Mouse (Mus musculus): ENCODE measurements at regions not wholly inside any gene's neighbourhood (a gene's known extent, or its start where the extent isn't known, plus 50 kb on each side); places are given as distances from the start of the nearest gene placed in this dataset.

DNA sequence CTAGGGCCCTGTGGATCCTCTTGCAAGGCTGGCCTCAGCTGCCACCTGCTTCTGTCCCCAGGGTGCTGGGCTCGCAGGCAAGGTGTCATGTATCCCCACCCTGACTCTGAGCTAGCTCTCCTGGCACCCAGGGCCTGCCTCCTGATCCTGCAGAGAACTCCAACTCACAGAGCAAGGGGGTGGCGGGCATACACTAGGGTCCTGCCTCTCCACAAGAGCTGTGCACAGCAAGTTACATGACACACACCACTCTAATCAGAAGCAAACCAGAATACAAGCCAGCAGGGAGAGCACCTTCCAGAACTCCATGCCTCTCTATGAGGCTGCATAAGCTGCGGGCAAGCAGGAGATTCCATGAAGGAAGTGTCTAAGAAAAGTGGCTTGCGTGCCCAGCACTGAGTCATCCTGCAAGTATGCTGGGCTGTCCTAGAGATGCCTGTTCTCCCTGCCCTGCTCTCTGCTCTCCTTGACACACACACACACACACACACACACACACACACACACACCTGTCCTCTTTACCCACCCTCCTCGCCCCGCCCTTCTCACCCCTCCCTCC is 208.8 kb upstream of the Arid1b start:
- Histone ChIP-seq H3K36me3 (ENCODE audit: control insufficient read depth, insufficient read depth) (no peaks in the 10 kb centered on the region), H3K27ac (ENCODE audit: low read length) (no peak overlapping the region), H3K4me2 (ENCODE audit: low read length) (no peak overlapping the region), H3K4me3 (replicated peaks; ENCODE audit: low read length) (no peak overlapping the region), H3K27me3 (replicated peaks; ENCODE audit: control insufficient read depth, insufficient read depth, low read length) (no peaks in the 10 kb centered on the region), H3K4me1 (replicated peaks; ENCODE audit: control insufficient read depth, insufficient read depth, low read length) (no peaks in the 10 kb centered on the region), H3K9ac (replicated peaks; ENCODE audit: low read depth, low read length) (no peak overlapping the region), H3K9me3 (ENCODE audit: control insufficient read depth, low read length) (no peaks in the 10 kb centered on the region)
- ATAC-seq: no peak
- 68% methylated on average over 6 of the region's 6 CpGs for WGBS

DNA sequence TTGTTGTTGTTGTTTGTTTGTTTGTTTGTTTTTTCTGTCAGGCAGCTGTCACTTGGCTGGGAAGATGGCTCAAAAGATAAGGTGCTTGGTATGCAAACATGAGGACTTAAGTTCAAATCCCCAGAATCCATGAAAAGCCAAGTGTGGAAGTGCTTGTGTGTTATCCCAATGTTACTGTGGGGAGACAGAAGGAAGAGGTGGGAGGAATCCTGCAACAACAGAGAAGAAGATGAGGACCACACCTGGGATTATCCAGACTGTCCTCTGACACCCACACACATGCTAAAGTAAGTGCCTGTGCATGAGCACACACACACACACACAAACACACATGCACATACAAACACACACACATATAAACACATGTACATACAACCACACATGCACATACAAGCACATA is 207.6 kb upstream of the Arid1b start:
- H3K9me3 ChIP-seq (ENCODE audit: control insufficient read depth, low read length): no peaks in the 10 kb centered on the region
- H3K27me3 ChIP-seq (replicated peaks; ENCODE audit: control insufficient read depth, insufficient read depth, low read length): no peaks in the 10 kb centered on the region
- no peak overlapping the region for H3K4me3 ChIP-seq (replicated peaks; ENCODE audit: low read length)
- H3K27ac ChIP-seq (ENCODE audit: low read length): no peak overlapping the region
- no peaks in the 10 kb centered on the region for H3K36me3 ChIP-seq (ENCODE audit: control insufficient read depth, insufficient read depth)
- no peak overlapping the region for H3K4me2 ChIP-seq (ENCODE audit: low read length)
- H3K9ac ChIP-seq (replicated peaks; ENCODE audit: low read depth, low read length): no peak overlapping the region
- ATAC-seq: no peak
- no peaks in the 10 kb centered on the region for H3K4me1 ChIP-seq (replicated peaks; ENCODE audit: control insufficient read depth, insufficient read depth, low read length)

DNA sequence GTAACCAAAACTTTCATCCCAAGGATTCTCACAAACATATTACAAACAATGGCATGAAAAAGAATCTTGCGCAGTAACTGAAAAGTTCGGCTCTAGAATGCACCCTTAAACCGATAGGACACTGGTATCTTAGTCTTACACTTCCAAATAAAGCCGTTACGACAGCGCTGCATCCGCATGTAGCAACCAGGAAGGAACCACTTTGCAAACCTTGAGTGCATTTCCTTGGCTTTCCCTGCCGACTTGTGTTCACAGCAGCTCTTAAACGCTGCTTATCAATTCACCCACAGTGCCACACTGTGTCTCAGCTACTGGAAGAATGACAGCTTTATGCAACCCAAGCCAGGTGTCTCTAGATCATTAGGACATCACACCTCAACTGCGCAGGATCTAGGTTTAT is 202.3 kb upstream of the Arid1b start:
- Histone ChIP-seq H3K27ac (ENCODE audit: low read length) (no peak overlapping the region), H3K9ac (replicated peaks; ENCODE audit: low read depth, low read length) (no peak overlapping the region), H3K9me3 (ENCODE audit: control insufficient read depth, low read length) (no peaks in the 10 kb centered on the region), H3K4me1 (replicated peaks; ENCODE audit: control insufficient read depth, insufficient read depth, low read length) (no peaks in the 10 kb centered on the region), H3K27me3 (replicated peaks; ENCODE audit: control insufficient read depth, insufficient read depth, low read length) (no peaks in the 10 kb centered on the region), H3K4me3 (replicated peaks; ENCODE audit: low read length) (no peak overlapping the region), H3K4me2 (ENCODE audit: low read length) (no peak overlapping the region), H3K36me3 (ENCODE audit: control insufficient read depth, insufficient read depth) (no peaks in the 10 kb centered on the region)
- WGBS: 80% methylated on average over 10 of the region's 10 CpGs
- ATAC-seq: no peak

DNA sequence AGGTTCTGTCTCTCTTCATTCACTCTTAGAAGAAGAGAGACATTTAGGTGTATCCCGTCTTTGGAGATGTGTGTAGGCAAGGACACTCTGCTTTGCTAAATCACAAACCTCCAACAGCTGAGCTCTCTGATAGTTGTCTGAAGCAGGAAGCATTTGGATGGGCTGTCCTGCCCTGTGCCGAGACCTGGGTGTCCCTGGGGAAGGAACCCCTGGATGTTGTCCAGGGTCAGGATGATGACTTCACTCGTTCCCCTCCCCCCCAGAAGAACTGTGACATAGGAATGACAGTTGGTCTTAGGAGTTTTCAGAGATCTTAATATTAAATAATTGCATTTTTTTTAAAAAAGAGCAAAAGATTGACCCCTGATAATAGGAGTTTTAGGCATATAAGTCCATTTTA is 197.9 kb upstream of the Arid1b start:
- Histone ChIP-seq H3K4me3 (replicated peaks; ENCODE audit: low read length) (no peak overlapping the region), H3K9me3 (ENCODE audit: control insufficient read depth, low read length) (no peaks in the 10 kb centered on the region), H3K9ac (replicated peaks; ENCODE audit: low read depth, low read length) (no peak overlapping the region), H3K27ac (ENCODE audit: low read length) (no peak overlapping the region), H3K4me1 (replicated peaks; ENCODE audit: control insufficient read depth, insufficient read depth, low read length) (no peaks in the 10 kb centered on the region), H3K36me3 (ENCODE audit: control insufficient read depth, insufficient read depth) (no peaks in the 10 kb centered on the region), H3K27me3 (replicated peaks; ENCODE audit: control insufficient read depth, insufficient read depth, low read length) (no peaks in the 10 kb centered on the region), H3K4me2 (ENCODE audit: low read length) (no peak overlapping the region)
- WGBS: 87% methylated on average over 3 of the region's 3 CpGs
- no peak for ATAC-seq

DNA sequence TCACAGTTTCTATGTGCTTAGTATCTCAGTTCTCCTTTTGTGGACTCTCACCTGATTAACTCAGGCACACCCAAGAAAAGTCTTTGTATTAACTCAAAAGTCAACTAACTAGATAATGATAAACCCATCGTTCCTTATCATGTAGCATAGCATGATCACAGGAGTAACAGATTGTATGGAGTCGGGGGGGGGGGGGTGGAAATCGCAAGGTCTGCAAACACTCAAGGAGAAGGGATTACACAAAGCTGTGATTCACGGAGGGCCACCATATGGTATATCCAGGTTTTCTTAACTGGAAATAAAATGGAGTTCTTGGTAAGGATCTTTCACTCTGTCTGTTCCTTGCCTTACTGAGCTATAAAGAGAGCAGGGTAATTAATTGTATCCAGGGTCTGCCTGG is 190.1 kb upstream of the Arid1b start:
- no peaks in the 10 kb centered on the region for H3K9me3 ChIP-seq (ENCODE audit: control insufficient read depth, low read length)
- no peaks in the 10 kb centered on the region for H3K36me3 ChIP-seq (ENCODE audit: control insufficient read depth, insufficient read depth)
- no peak overlapping the region for H3K4me3 ChIP-seq (replicated peaks; ENCODE audit: low read length)
- 71% methylated on average over 4 of the region's 4 CpGs for WGBS
- H3K4me1 ChIP-seq (replicated peaks; ENCODE audit: control insufficient read depth, insufficient read depth, low read length): no peaks in the 10 kb centered on the region
- no peak overlapping the region for H3K4me2 ChIP-seq (ENCODE audit: low read length)
- no peak overlapping the region for H3K9ac ChIP-seq (replicated peaks; ENCODE audit: low read depth, low read length)
- ATAC-seq: 0 out of 2 replicates have a peak, but pooled peaks have one; percentile 31
- no peaks in the 10 kb centered on the region for H3K27me3 ChIP-seq (replicated peaks; ENCODE audit: control insufficient read depth, insufficient read depth, low read length)
- no peak overlapping the region for H3K27ac ChIP-seq (ENCODE audit: low read length)

DNA sequence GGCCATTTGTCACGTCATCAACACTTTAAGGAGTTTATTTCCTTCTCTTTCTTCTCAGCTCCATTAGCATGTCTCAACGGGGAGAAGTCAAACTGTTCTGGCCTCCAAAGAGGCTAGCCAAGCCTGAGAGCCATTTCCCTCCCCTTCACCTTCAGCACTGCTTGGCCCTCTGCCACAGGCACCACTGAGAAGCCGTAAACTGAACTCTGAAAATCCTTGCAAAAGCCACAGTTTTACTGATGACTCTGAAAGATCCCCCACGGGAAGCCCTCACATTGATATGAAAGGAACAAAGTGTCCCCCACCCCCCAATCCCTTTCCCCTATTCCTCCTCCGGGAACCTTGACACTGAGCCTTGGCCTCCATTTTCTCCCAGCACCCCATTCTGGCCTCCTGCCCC is 188.1 kb upstream of the Arid1b start:
- no peak overlapping the region for H3K9ac ChIP-seq (replicated peaks; ENCODE audit: low read depth, low read length)
- no peak overlapping the region for H3K4me2 ChIP-seq (ENCODE audit: low read length)
- H3K9me3 ChIP-seq (ENCODE audit: control insufficient read depth, low read length): no peaks in the 10 kb centered on the region
- H3K27me3 ChIP-seq (replicated peaks; ENCODE audit: control insufficient read depth, insufficient read depth, low read length): no peaks in the 10 kb centered on the region
- H3K4me1 ChIP-seq (replicated peaks; ENCODE audit: control insufficient read depth, insufficient read depth, low read length): no peaks in the 10 kb centered on the region
- H3K36me3 ChIP-seq (ENCODE audit: control insufficient read depth, insufficient read depth): no peaks in the 10 kb centered on the region
- 58% methylated on average over 5 of the region's 5 CpGs for WGBS
- ATAC-seq: no peak
- no peak overlapping the region for H3K27ac ChIP-seq (ENCODE audit: low read length)
- H3K4me3 ChIP-seq (replicated peaks; ENCODE audit: low read length): no peak overlapping the region

DNA sequence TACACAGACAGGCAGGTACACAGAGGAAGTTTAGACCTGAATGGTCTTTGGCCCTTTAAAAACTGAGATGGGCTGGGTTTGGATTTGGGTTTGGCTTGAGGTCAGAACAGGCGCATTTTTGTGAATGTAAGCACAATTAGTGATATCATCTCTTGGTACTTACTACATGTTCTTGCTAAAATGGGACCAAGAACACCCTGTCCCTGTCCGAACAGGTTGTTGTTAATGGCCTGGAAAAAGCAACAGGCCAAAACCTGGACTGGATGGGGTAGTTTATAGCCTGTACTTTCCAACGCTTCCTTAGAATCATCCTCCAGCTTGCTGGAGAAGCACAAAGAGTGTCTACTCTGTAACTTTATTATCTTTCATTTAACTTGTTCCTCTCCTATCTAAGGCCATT is 185.2 kb upstream of the Arid1b start:
- Histone ChIP-seq H3K9ac (replicated peaks; ENCODE audit: low read depth, low read length) (no peak overlapping the region), H3K27ac (ENCODE audit: low read length) (no peak overlapping the region), H3K9me3 (ENCODE audit: control insufficient read depth, low read length) (no peaks in the 10 kb centered on the region), H3K4me1 (replicated peaks; ENCODE audit: control insufficient read depth, insufficient read depth, low read length) (no peaks in the 10 kb centered on the region), H3K4me3 (replicated peaks; ENCODE audit: low read length) (no peak overlapping the region), H3K4me2 (ENCODE audit: low read length) (no peak overlapping the region), H3K36me3 (ENCODE audit: control insufficient read depth, insufficient read depth) (no peaks in the 10 kb centered on the region), H3K27me3 (replicated peaks; ENCODE audit: control insufficient read depth, insufficient read depth, low read length) (no peaks in the 10 kb centered on the region)
- WGBS: 80% methylated on average over 3 of the region's 3 CpGs
- no peak for ATAC-seq

DNA sequence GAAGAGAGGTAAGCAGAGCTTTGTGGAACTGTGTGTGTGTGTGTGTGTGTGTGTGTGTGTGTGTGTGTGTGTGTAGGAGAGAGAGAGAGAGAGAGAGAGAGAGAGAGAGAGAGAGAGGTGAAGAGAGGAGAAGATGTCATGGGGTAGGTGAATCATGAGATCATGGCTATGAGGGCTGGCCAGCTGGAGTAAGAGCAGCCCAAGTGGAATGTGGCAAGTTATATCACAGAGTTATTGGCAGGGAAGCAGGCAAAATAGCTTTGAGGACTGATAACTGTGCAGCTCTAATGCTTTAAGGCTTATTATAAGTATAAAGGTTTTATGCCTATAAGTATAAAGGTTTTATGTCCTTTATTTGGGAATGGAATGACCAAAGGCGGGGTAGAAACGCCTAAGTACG is 180.9 kb upstream of the Arid1b start:
- no peak overlapping the region for H3K27ac ChIP-seq (ENCODE audit: low read length)
- H3K27me3 ChIP-seq (replicated peaks; ENCODE audit: control insufficient read depth, insufficient read depth, low read length): no peaks in the 10 kb centered on the region
- no peak for ATAC-seq
- H3K9ac ChIP-seq (replicated peaks; ENCODE audit: low read depth, low read length): no peak overlapping the region
- no peaks in the 10 kb centered on the region for H3K36me3 ChIP-seq (ENCODE audit: control insufficient read depth, insufficient read depth)
- H3K4me2 ChIP-seq (ENCODE audit: low read length): no peak overlapping the region
- no peaks in the 10 kb centered on the region for H3K4me1 ChIP-seq (replicated peaks; ENCODE audit: control insufficient read depth, insufficient read depth, low read length)
- WGBS: 100% methylated on average over 3 of the region's 3 CpGs
- H3K9me3 ChIP-seq (ENCODE audit: control insufficient read depth, low read length): no peaks in the 10 kb centered on the region
- no peak overlapping the region for H3K4me3 ChIP-seq (replicated peaks; ENCODE audit: low read length)

DNA sequence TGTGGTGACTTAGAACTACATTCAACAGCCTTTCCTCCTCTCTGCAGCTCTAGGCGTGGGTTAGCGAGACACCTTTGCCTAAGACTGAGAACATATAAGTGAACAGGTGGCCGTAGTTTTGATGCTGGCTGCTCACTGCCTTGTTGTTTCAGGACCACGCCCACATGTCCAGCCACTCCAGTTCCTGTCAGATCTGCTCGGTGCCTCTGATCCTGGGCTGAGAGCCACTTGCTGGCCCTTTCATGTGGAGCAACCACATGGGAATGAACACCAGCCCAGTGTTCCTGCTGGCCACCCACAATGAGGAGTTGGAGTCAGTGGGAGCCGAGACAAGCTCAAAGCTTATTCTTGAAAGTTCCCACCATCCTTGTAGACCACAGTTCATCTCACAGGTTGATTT is 180.5 kb upstream of the Arid1b start:
- Histone ChIP-seq H3K36me3 (ENCODE audit: control insufficient read depth, insufficient read depth) (no peaks in the 10 kb centered on the region), H3K27ac (ENCODE audit: low read length) (no peak overlapping the region), H3K4me3 (replicated peaks; ENCODE audit: low read length) (no peak overlapping the region), H3K4me1 (replicated peaks; ENCODE audit: control insufficient read depth, insufficient read depth, low read length) (no peaks in the 10 kb centered on the region), H3K9me3 (ENCODE audit: control insufficient read depth, low read length) (no peaks in the 10 kb centered on the region), H3K4me2 (ENCODE audit: low read length) (no peak overlapping the region), H3K27me3 (replicated peaks; ENCODE audit: control insufficient read depth, insufficient read depth, low read length) (no peaks in the 10 kb centered on the region), H3K9ac (replicated peaks; ENCODE audit: low read depth, low read length) (no peak overlapping the region)
- WGBS: 81% methylated on average over 6 of the region's 6 CpGs
- ATAC-seq: no peak

DNA sequence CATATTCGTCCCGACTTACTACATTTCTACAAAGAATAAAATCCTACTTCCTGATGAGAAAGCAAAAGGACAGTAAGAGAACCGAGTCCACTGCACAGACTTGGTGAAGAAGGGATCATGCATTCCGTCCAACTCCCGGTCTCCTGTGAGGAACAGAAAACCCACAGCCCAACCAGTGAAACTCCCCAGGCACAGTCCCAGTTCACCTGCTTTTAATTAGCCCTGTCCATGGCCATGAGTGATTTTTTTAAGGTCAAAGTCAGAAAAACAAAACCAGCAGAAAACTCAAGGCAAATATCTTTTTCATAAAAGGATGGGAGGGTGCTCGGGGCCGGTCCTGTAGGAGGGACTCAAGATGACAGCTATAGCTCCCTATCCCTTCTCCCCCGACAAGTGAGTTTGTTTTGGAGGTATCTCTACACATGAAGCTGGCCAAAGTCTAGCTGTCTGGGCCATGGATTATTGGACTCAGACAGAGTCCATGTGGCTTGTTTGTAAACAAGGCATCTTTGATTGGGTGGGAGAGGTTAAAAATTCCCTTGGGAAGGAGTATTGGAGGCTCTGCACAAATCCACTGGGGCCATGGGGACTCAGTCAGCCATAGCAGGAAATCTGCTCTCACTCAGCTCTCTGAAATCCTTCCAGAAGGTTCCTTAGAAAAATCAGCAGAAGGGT is 168.8 kb upstream of the Arid1b start:
- no peaks in the 10 kb centered on the region for H3K9me3 ChIP-seq (ENCODE audit: control insufficient read depth, low read length)
- 89% methylated on average over 8 of the region's 8 CpGs for WGBS
- H3K4me1 ChIP-seq (replicated peaks; ENCODE audit: control insufficient read depth, insufficient read depth, low read length): no peaks in the 10 kb centered on the region
- H3K4me2 ChIP-seq (ENCODE audit: low read length): no peak overlapping the region
- no peaks in the 10 kb centered on the region for H3K27me3 ChIP-seq (replicated peaks; ENCODE audit: control insufficient read depth, insufficient read depth, low read length)
- H3K36me3 ChIP-seq (ENCODE audit: control insufficient read depth, insufficient read depth): no peaks in the 10 kb centered on the region
- H3K4me3 ChIP-seq (replicated peaks; ENCODE audit: low read length): no peak overlapping the region
- H3K9ac ChIP-seq (replicated peaks; ENCODE audit: low read depth, low read length): no peak overlapping the region
- no peak overlapping the region for H3K27ac ChIP-seq (ENCODE audit: low read length)
- no peak for ATAC-seq

All from forebrain, embryonic 16.5 days (tissue).